Mouse (Mus musculus) left cerebral cortex, postnatal 36 days (tissue): ENCODE data around the gene 1600014C23Rik. TPM values are rescaled to one million over a fixed set of nuclear protein-coding genes. Genes with fewer than 3 reads are reported as not detected.

Experiments used
- DNase-seq, 2 experiments: peaks; one replicate each; pipeline ENCODE4 v3.0.0; 2021 to 2022; ENCODE audit warnings: low spot score in 2 of 2, mixed read lengths in 1 of 2
- intact Hi-C: fragments of 180-260 bp; cut with DNase I; formaldehyde crosslinking; loops from one replicate; pipeline ENCODE4 v1.15.1; 2025
- total RNA-seq, 2 experiments: library from RNA; stranded (reverse); gene quantifications; 2 replicates each; pipeline ENCODE4 v1.2.3; 2021

1600014C23Rik gene
- not detected for total RNA-seq

GRCm38 (mm10) chr17:45733735-45734301 is at the start of gene 1600014C23Rik:
1600014C23Rik (minus strand) TSS chr17:45733844.
- intact Hi-C loops, result loop anchor here (10.0 kb wide), 1 partner anchor 431 kb away; the partner anchor contains the start of gene Gtpbp2
- DNase-seq, result peak; percentile 68

- intact Hi-C loops, result no loop called here
- DNase-seq, result no peak
Observed at GRCm38 (mm10) chr17:45778446-45778845, 44.8 kb upstream of the 1600014C23Rik start.

DNA sequence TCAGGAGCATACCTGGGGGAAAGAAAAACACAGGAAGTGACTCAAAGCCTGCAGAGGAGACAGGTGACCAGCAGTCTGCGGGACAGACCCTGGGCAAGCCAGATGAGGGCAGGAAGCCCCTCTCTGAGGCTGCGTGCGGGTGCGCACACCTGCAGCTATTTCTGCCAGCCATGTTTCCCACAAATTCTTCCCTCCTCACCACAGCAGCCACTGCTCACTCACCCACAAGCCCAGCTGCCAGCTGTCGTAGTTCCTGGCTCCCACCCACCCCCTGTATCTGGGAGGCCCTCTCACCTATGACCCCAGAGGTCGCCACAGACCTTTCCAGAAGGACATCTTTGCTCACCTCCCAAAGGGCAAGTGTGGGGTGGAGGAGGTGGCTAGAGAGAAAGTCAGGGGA is 43.8 kb upstream of the 1600014C23Rik start:
- no peak for DNase-seq
- intact Hi-C loops, result no loop called here

- intact Hi-C loops, result no loop called here
Observed at GRCm38 (mm10) chr17:45776185-45776584, 42.5 kb upstream of the 1600014C23Rik start.

DNA sequence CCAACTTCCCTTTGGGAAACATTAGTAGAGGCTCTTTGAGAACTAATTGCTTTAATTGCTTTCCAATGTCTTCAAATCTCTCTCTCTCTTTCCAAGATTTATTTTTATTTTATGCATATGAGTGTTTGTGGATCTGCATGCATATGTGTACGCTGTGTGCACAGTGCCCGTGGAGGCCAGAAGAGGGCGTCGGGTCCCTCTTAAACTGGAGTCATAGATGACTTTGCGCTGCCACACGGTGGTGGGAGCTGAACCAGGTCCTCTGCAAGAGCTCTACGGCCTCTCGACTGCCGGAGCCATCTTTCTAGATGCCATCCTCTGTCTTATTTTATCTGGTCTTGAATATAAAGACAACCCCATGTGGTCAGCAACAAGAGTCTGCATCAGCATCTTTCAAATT is 41.8 kb upstream of the 1600014C23Rik start:
- DNase-seq, result no peak
- intact Hi-C loops, result no loop called here

More at GRCm38 (mm10) chr17:45776185-45776584, 42.5 kb upstream of the 1600014C23Rik start:
- no peak for DNase-seq

GRCm38 (mm10) chr17:45772566-45772965 is 38.9 kb upstream of the 1600014C23Rik start:
- DNase-seq, result no peak
- intact Hi-C loops, result no loop called here

GRCm38 (mm10) chr17:45772096-45772495 is 38.5 kb upstream of the 1600014C23Rik start:
- intact Hi-C loops, result no loop called here
- no peak for DNase-seq

- intact Hi-C loops, result no loop called here
- DNase-seq, result no peak
Observed at GRCm38 (mm10) chr17:45770441-45770840, 36.8 kb upstream of the 1600014C23Rik start.

- no peak for DNase-seq
- intact Hi-C loops, result no loop called here
Observed at GRCm38 (mm10) chr17:45769821-45770220, 36.2 kb upstream of the 1600014C23Rik start.

- no peak for DNase-seq
- intact Hi-C loops, result no loop called here
Observed at GRCm38 (mm10) chr17:45767536-45768146, 34.0 kb upstream of the 1600014C23Rik start.

DNA sequence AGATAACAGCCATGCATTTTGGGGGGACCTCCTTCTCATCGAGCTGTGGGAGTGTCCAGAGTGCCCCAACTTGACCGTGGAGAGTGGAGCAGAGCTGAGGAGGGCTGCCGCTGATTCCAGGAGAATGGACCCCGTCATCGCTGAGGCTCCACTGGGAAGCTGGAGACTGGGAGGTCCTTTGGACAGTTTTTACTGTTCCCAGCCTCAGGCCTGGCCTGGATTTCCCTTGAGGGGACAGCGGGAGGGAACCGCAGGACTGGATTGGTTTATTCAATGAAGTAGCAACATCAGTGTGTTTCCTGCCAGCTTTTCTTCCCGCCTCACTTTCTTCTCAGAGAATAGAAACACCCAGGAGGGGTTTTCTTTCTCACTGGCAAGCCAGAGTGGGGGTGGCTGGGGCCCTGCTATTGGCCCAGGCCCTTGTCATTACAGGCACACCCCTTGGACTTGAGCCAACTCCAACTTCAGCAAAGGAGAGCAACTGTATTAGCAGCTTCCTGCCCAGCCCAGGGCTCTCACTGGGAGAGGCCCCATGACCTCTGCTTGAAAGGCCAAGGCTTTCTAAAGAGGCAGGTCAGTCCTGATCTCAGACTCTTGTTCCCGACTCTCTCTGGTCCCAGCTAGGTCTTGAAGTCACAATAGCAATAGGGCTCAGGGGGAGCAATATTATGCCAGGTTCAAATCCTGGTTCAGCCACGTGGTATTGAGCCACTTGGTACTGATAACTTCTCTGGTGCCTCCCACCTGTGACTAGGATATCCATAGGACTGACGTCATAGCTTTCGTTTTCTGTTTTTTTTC is 33.3 kb upstream of the 1600014C23Rik start:
- intact Hi-C loops, result no loop called here

GRCm38 (mm10) chr17:45765914-45766313 is 32.3 kb upstream of the 1600014C23Rik start:
- no peak for DNase-seq
- intact Hi-C loops, result no loop called here

More for the DNA sequence above, 33.3 kb upstream of the 1600014C23Rik start:
- DNase-seq, result peak; percentile 25 to 59

- intact Hi-C loops, result loop anchor here (5.0 kb wide), 1 partner anchor 44 kb away; no protein-coding TSS in a partner anchor
- no peak for DNase-seq
Observed at GRCm38 (mm10) chr17:45763188-45763587, 29.5 kb upstream of the 1600014C23Rik start.

DNA sequence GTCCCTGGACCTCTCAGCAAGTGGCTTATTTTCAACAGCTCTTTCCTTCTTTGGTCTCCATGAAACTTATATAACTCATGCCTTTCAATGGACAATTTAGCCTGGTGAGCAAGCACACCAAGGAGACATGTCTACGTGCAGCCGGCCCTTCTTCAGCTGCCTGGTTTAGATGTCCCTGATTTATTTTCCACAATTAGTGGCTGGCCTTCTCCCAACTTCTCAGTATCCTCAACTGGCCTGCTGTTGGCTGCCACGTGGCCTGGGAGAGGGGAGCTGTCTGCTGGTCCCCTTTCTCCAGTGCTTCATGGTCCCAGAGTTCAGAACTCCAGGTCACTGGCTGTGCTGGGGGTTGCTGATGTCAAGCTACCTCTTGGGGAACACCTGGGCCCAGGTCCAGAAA is 28.3 kb upstream of the 1600014C23Rik start:
- DNase-seq, result no peak
- intact Hi-C loops, result loop anchor here (5.0 kb wide), 1 partner anchor 45 kb away; no protein-coding TSS in a partner anchor

DNA sequence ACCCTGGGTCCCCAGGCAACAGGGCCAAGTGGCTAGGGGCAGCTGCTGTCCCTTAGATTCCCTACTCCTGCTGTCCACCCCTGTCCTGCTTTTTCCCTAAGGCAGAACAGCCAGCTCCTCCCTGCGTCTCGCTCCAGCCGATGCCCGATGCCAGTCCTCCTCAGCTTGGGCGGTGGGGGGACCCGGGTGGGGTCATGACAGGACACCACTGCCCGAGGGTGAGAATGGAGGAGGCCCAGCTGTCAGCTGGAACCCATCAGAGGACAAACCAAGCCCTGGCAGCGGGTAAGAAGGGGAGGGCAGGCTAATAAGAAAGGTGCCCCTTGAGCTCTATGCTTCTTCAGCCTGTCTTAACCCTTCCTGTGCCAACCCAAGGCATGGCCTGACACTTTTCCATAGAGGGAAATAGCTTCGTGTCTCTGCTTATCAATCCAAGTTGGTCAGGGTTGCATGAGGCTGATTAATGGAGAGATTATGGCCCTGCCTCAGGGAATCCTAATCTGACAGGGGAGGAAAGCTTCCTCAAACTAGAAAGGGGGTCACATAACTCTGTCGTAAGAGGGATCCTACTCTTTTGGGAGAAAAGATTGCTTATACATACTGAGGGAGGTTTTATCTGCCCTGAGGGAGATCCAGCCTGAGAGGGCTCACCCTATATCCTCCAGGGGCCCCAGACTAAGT is 27.5 kb upstream of the 1600014C23Rik start:
- no peak for DNase-seq
- intact Hi-C loops, result loop anchor here (5.0 kb wide), 1 partner anchor 46 kb away; no protein-coding TSS in a partner anchor

DNA sequence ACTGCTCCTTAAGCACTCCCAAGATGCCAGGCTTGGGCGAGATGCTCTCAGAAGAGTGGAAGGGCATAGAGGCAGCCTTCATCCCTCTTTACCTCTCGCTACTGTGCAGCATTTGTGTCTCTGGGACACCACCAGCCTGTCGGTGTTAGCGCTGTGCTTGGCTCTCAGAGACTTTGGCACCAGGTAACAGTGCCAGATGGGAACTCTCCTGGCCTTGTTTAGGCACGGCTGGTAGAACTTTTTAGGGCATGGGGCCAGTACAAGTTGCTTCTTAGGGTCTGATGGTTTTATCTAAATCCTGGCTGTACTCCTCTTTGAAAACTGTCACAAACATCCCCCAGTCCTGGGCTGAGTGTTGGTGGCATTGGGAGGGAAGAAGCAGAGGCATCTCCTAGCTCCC is 26.1 kb upstream of the 1600014C23Rik start:
- no peak for DNase-seq
- intact Hi-C loops, result loop anchor here (5.0 kb wide), 1 partner anchor 48 kb away; no protein-coding TSS in a partner anchor

GRCm38 (mm10) chr17:45758808-45759207 is 25.2 kb upstream of the 1600014C23Rik start:
- no peak for DNase-seq
- intact Hi-C loops, result no loop called here

DNA sequence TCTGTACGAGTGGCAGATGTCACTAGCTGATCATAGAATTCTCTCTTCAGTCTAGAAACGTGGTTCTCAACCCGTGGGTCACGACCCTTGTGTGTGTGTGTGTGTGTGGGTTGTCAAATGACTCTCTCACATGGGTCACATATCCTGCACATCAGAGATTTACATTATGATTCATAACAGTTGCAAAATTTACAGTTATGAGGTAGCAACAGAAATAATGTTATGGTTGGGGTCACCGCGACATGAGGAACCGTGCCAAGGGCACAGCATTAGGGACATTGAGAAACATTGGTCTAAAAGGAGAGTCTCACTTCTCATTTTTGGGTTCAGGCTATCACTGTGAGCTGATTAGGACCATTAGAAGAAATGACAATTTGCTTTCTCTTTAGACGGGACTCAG is 24.3 kb upstream of the 1600014C23Rik start:
- intact Hi-C loops, result no loop called here
- DNase-seq, result no peak

DNA sequence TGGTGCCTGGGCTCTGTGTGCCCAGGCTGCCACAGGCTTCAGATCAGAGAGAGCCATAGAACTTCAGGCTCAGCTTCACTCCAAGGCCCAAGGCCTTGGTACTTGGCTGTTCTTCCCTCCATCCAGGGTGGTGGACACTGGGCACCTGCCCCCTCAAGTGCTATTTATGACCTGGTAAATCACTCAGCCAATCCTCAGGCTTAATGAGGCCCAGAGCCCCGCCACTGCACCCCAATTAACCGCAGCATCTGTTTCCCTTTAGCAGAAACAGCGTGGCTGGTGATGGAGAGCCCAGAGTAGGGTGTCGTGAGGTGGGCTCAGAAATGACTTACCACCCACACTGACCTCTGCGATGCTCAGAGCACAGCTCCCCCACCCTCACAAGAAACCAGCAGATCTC is 23.2 kb upstream of the 1600014C23Rik start:
- intact Hi-C loops, result no loop called here
- DNase-seq, result no peak

DNA sequence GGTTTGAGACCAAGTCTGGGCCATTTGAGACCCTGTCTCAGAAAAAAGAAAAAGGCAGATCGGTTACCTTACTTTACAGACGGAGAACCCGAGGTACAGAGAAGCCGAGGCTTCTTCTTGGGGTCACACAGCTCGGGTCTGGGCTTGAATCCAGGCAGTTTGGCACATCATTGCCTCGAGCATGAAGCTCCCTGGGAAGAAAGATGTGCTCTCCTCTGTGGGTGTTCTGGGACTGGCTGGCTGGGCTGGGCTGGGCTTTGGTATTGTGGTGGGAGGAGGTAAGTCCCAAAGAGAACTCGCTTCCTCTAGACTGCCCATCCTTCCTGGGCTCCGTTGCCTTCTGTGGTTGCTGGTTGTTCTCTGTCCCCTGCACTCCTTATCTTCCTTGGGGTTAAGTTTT is 22.7 kb upstream of the 1600014C23Rik start:
- intact Hi-C loops, result no loop called here
- DNase-seq, result no peak
